Mouse (Mus musculus): ENCODE measurements at regions not wholly inside any gene's neighbourhood (a gene's known extent, or its start where the extent isn't known, plus 50 kb on each side); places are given as distances from the start of the nearest gene placed in this dataset.

DNA sequence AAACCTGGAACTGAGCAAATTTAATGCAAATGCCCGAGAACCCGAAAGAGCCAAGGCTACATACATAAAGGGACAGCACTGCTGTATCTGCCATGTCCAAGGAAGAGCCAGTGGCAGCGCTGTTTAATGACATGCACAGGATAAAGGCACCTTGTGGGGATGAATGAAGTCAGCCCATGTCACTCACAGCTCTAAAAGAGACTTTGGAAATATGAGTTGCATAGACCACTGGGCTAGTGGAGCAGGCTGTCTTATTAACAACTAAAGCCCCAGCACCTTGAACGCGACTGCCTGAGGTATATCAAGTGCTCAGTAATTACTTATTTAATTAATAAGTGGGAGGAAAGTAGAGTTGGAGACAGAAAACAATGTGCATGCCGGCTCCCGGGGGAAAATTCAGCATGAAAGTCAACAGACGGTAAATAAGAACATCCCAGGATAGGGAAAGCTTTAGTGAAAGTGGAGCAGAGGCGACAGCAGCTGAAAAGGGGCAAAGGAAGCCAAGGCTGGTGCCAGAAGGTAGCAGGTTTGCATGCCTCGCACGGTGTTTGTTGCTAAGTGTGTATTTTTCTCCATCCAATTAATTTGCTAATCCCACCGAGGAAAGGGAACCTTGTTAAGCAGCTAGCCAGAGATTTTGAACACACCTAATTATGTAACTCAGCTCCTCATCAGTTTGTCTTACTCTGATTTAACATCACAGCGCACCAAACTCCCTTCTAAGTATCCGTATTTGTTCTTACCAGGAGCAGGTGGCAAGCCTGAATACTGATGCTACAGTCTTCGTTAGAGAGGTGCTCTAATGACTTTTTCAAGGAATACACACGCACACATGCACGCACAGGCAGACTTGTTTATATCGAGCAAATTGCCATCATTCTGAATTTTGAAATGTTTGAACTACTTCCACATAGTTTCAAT is 167.4 kb downstream of the Triml1 start:
- 84% methylated on average over 18 of the region's 18 CpGs for WGBS
- H3K27me3 ChIP-seq, result no peaks in the 10 kb centered on the region
- H3K4me3 ChIP-seq (replicated peaks), result no peak overlapping the region
- no peak overlapping the region for H3K9ac ChIP-seq
- H3K9me3 ChIP-seq (replicated peaks), result no peaks in the 10 kb centered on the region
- no peak overlapping the region for H3K4me2 ChIP-seq
- no peaks in the 10 kb centered on the region for H3K4me1 ChIP-seq
- H3K27ac ChIP-seq, result no peak overlapping the region
- H3K36me3 ChIP-seq, result no peaks in the 10 kb centered on the region
- no peak for ATAC-seq (replicated peaks; ENCODE audit: low FRiP score)

DNA sequence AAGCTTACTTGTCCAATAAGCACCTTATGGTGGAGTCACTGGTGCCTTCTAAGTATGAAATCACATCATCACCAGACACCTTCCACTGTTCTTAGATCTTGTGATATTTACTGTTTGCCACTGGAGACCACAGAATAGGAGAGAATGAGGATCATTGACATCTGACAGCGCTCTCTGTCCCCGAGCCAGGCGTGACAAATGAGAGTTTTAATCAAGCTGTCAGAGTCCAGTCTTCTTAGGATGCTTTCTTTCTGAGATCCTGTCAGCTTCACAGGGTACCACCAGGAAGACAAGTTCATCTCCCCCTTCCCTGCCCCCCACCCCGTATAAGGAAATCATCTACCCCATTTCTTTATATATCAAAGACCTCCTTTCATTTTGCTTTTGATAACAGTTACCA is 168.7 kb downstream of the Triml1 start:
- ATAC-seq (replicated peaks; ENCODE audit: low FRiP score), result no peak
- 0 out of 2 replicates have a peak, but pooled peaks cover 3% of the 10 kb centered on the region for H3K4me1 ChIP-seq

DNA sequence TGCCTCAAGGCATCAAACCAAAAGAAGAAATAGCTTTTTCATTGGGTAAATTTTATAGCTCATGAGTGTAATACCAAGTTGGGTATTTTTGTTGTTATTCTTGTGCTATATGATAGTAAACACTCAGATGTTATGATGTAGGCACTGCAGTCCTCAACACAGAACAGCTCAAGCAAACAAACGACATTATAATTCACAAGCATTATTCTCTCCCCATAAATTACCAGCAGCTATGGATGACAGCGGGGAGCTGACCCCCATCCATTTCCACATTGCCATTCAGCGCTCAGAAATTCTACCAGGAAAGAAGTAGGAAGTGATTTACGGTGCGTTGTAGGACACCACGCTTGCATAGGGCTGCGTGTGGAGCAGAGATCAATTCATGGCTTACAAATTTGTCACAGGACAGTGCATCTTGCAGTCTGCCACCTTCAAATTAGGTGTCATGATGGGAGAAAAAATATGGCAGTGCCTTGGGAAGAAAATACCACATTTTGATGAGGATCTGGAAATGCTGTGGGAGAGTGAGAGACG is 173.4 kb downstream of the Triml1 start:
- 35% methylated on average over 8 of the region's 8 CpGs for WGBS
- Histone ChIP-seq H3K4me1 (0 out of 2 replicates have a peak, but pooled peaks cover 3% of the 10 kb centered on the region), H3K4me3 (replicated peaks) (no peak overlapping the region), H3K4me2 (no peak overlapping the region), H3K36me3 (no peaks in the 10 kb centered on the region), H3K9ac (no peak overlapping the region), H3K9me3 (replicated peaks) (no peaks in the 10 kb centered on the region), H3K27ac (no peak overlapping the region), H3K27me3 (no peaks in the 10 kb centered on the region)
- peak; percentile 71 for ATAC-seq (replicated peaks; ENCODE audit: low FRiP score)

More for the DNA sequence above, 168.7 kb downstream of the Triml1 start:
- 81% methylated on average over 4 of the region's 4 CpGs for WGBS
- Histone ChIP-seq H3K36me3 (no peaks in the 10 kb centered on the region), H3K27me3 (no peaks in the 10 kb centered on the region), H3K4me3 (replicated peaks) (no peak overlapping the region), H3K9me3 (replicated peaks) (no peaks in the 10 kb centered on the region), H3K9ac (no peak overlapping the region), H3K4me2 (no peak overlapping the region), H3K27ac (no peak overlapping the region)

DNA sequence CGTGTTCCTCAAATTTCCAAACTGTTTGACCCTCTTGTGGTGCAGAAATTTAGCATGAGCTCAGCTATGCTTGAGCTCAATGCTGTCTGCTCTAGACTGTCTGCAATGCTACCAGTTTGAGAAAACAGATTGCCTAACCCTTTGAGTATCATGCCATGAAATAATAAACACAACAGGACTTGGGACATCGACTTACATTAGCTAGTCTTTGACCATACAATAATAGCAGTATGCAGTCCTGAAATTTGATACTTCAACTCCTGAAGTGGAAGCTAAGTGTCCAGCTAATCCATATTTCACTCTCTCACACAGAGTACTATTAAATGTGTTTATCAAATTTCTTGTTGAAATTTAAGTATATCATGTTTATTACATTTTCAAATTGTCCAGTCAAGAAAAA is 176.8 kb downstream of the Triml1 start:
- Histone ChIP-seq H3K27ac (no peak overlapping the region), H3K4me3 (replicated peaks) (no peak overlapping the region), H3K4me1 (0 out of 2 replicates have a peak, but pooled peaks cover 3% of the 10 kb centered on the region), H3K9me3 (replicated peaks) (no peaks in the 10 kb centered on the region), H3K4me2 (no peak overlapping the region), H3K9ac (no peak overlapping the region), H3K27me3 (no peaks in the 10 kb centered on the region), H3K36me3 (no peaks in the 10 kb centered on the region)
- WGBS, result 38% methylated on average over 2 of the region's 2 CpGs
- 0 out of 2 replicates have a peak, but pooled peaks have one; percentile 22 for ATAC-seq (replicated peaks; ENCODE audit: low FRiP score)

DNA sequence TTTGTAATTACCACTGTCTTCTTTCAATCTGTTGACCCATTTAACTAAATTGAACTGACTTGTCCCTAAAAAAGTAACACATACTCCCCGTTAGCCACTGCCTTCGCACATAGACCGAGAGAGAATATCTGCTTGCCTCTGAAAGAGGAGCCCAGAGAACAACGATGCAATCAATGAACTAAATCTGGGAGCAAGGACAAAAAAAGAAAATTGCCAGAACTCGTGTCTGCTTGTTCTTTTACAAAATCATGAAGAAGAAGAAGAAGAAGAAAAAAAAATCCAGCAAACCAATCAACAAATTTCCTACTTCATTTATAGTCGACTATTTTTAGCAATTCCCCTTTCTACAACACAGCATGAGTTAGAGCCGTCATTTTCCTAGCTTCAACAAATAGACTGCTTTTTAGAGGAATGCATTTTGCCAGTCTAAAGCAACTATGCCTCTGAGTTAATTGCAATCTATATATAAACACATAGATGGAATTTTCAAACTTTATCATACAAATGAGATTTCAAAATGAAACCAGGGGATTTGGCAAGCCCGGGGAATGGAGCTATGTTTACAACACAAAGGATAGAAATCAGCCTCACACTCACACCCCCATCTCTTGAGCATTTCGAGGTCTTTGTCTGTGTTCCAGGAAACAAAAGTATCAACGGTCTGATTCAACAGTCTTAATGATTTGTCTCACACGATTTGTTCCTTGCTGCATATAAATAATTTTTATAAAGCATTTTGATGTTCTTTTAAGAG is 183.1 kb downstream of the Triml1 start:
- Histone ChIP-seq H3K9me3 (replicated peaks) (0 out of 2 replicates have a peak, but pooled peaks cover 2% of the 10 kb centered on the region), H3K9ac (no peak overlapping the region), H3K27ac (no peak overlapping the region), H3K4me3 (replicated peaks) (no peak overlapping the region), H3K27me3 (no peaks in the 10 kb centered on the region), H3K4me2 (no peak overlapping the region), H3K36me3 (no peaks in the 10 kb centered on the region), H3K4me1 (no peaks in the 10 kb centered on the region)
- 83% methylated on average over 11 of the region's 11 CpGs for WGBS
- ATAC-seq (replicated peaks; ENCODE audit: low FRiP score), result no peak

DNA sequence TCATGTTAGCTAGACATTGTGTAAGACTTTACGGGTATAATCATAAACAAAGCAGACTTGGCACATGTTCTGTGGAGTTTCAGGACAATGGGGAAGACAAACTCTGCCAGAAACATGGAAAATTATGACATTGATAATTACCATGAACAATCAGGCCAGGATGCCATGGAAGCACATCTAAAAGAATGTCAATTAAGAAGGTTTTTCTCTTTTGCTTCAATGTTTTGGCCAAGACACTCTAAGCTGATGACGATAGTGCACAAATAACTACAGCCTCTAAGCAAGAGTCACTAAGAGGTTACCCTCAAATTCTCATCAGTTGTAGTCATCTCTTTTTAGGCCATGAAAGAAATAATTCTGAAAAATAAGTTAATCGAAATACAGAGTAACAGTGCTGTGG is 208.7 kb downstream of the Triml1 start:
- WGBS, result 91% methylated on average over 3 of the region's 3 CpGs
- Histone ChIP-seq H3K36me3 (no peaks in the 10 kb centered on the region), H3K27me3 (no peaks in the 10 kb centered on the region), H3K4me1 (no peaks in the 10 kb centered on the region), H3K9ac (no peak overlapping the region), H3K4me2 (no peak overlapping the region), H3K9me3 (replicated peaks) (no peaks in the 10 kb centered on the region), H3K4me3 (replicated peaks) (no peak overlapping the region), H3K27ac (no peak overlapping the region)
- no peak for ATAC-seq (replicated peaks; ENCODE audit: low FRiP score)

DNA sequence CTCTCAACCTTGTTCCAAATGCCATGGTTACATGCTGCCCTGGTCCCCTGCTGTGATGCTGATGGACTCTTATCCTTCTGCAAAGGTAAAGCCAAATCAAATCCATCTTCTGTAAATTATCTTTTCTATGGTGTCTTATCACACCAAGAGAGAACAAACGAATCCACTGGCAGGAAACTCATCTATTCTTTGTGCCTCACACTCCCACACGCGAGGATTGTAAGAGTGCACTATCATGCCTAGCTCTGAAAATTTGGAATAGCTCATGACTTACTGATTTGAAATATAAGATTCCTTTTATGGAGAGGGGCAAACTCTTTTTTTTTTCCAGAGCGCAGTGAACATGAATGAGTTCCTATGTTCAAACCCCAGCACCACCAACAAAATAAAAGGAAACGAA is 249.6 kb downstream of the Triml1 start:
- Histone ChIP-seq H3K9ac (no peak overlapping the region), H3K4me2 (no peak overlapping the region), H3K27ac (no peak overlapping the region), H3K4me3 (replicated peaks) (no peak overlapping the region), H3K36me3 (no peaks in the 10 kb centered on the region), H3K9me3 (replicated peaks) (no peaks in the 10 kb centered on the region), H3K4me1 (no peaks in the 10 kb centered on the region), H3K27me3 (no peaks in the 10 kb centered on the region)
- no peak for ATAC-seq (replicated peaks; ENCODE audit: low FRiP score)
- 87% methylated on average over 5 of the region's 5 CpGs for WGBS

DNA sequence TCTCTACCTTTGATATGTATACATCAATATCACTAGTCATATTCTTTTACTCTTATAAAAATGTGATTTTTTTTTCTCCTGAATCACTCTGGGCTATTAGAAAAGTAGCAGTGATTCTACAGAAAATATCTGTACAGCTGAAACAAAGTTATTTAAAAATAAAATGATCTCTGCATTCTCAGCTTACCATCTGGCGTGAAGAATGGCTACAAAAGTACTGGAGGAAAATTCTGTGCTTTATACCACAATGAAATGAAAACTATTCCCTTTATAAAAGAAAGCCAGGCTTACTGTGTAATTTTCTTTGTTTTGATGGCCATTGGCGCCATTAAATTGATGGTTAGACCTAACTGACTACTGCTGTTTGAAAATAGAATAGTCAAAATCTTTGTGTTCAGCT is 254.8 kb downstream of the Triml1 start:
- no peaks in the 10 kb centered on the region for H3K4me1 ChIP-seq
- 88% methylated on average over 2 of the region's 2 CpGs for WGBS
- H3K9me3 ChIP-seq (replicated peaks), result no peaks in the 10 kb centered on the region

DNA sequence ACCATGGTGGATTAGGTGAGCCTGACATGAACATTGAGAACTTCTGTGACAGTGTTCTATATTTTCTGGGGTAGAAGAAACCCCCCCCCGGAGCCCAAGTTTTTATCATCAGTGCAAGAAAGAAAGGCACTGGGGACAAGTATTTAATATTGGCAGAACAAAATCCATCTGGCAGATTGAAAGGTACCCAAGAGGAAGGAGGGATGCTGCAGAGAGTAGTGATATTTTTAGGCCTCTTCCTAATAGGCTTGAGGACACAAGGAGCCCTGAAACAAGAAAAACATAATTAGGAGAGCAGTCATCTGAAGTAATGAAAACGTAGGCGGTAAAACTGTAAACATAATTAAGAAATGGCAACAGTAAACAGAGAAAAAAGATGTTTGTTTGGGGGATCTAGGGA is 271.0 kb downstream of the Triml1 start:
- H3K4me1 ChIP-seq, result no peaks in the 10 kb centered on the region
- H3K4me2 ChIP-seq, result no peak overlapping the region
- H3K27me3 ChIP-seq, result no peaks in the 10 kb centered on the region
- no peak overlapping the region for H3K4me3 ChIP-seq (replicated peaks)
- no peak for ATAC-seq (replicated peaks; ENCODE audit: low FRiP score)
- H3K36me3 ChIP-seq, result no peaks in the 10 kb centered on the region
- WGBS, result 91% methylated on average over 3 of the region's 3 CpGs
- H3K9ac ChIP-seq, result no peak overlapping the region
- no peaks in the 10 kb centered on the region for H3K9me3 ChIP-seq (replicated peaks)
- H3K27ac ChIP-seq, result no peak overlapping the region

More for the DNA sequence above, 254.8 kb downstream of the Triml1 start:
- Histone ChIP-seq H3K27ac (no peak overlapping the region), H3K4me2 (no peak overlapping the region), H3K9ac (no peak overlapping the region), H3K27me3 (no peaks in the 10 kb centered on the region), H3K4me3 (replicated peaks) (no peak overlapping the region), H3K36me3 (no peaks in the 10 kb centered on the region)
- no peak for ATAC-seq (replicated peaks; ENCODE audit: low FRiP score)

All from kidney, embryonic 15.5 days (tissue).